Mouse (Mus musculus): ENCODE results near the gene Clec2i. TPM values are rescaled to one million over a fixed set of nuclear protein-coding genes. Genes with fewer than 3 reads are reported as not detected.

The Clec2i gene
- 57.3 to 68.0 TPM (median 63.4 TPM) in 4 replicates for total RNA-seq (2023)

DNA sequence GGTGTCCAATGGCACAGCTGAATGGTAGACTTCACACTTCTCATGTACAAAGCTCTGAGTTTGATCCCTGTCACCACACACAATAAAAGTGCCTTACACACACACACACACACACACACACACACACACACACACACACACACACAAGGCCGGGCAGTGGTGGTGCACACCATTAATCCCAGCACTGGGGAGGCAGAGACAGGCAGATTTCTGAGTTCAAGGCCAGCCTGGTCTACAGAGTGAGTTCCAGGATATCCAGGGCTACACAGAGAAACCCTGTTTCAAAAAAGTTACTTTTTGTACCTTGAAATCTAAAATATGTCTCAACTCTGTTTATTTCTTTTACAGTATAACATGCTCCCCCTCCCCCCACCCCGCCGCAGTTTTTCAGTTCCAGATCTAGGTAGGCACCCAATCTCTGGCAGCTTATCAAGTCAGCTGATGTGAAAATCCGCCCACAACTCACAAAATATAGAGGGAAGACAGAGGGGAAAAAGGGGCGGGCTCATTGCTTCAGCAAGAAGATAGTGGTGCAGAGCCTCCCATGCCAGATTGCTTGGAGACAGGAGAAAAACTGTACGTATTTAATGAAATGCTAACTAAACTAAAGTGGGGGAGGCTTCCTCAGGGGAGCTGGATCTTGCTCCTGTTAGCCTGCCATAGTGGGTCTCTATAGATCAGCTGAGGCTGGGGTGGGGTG lies at the start of gene Clec2i:
Gene Clec2i, plus strand, starts transcription at position 498 of the 700 bp plus-strand sequence.

DNA sequence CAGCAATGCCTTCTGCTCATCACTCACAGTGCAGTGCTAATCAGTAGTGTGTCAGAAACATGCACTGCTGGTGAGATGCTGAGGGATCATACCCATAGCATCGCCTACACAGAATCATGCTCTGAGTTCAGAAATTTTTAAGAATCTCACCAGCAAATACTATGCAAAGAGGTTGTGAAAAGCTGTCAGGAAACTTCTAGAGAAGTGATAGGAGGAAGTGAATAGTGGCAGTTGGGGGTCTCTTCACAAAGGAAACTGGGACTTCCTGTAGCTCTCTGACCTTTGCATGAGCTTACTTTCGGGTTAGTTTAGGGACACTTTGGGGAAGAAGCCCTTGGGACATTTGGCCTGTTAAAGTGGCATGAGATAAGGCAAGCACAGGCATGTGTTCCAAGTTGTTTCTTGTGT lies 3.6 kb downstream of the Clec2i start, which contains the start of gene BC035044:
Gene BC035044, minus strand, starts transcription at position 179 of the 408 bp plus-strand sequence.

GRCm38 (mm10) chr6:128934081-128934480 lies 46.7 kb downstream of the Clec2i start, which contains the start of gene Clec2g:
Gene Clec2g (plus strand): TSS chr6:128934381.

Other genes with a start within 250 kb of the Clec2i start
- gene Clec2h, start 225.2 kb upstream of the Clec2i start, total RNA-seq (2023), result 142 to 160 TPM (median 148 TPM) in 4 replicates
- 0.78 to 1.2 TPM in 2 of 4 replicates, not detected in the others for gene Klrb1, start 164.5 kb upstream of the Clec2i start, total RNA-seq (2023)
- gene Klrb1c, start 98.4 kb upstream of the Clec2i start, total RNA-seq (2023), result 0.86 to 1.7 TPM (median 0.91 TPM) in 4 replicates
- not detected in 4 replicates for gene Gm44511, start 61.3 kb upstream of the Clec2i start, total RNA-seq (2023)
- 0.63 to 2.4 TPM (median 0.74 TPM) in 4 replicates for gene Klrb1b, start 61.3 kb upstream of the Clec2i start, total RNA-seq (2023)
- 77.5 to 80.6 TPM (median 79.9 TPM) in 4 replicates for gene BC035044, start 3.5 kb downstream of the Clec2i start, total RNA-seq (2023)
- gene Clec2g, start 46.8 kb downstream of the Clec2i start, total RNA-seq (2023), result 6.9 to 13.2 TPM (median 10.2 TPM) in 4 replicates
- 5.7 to 8.1 TPM (median 6.8 TPM) in 4 replicates for gene Klrb1f, start 158.3 kb downstream of the Clec2i start, total RNA-seq (2023)
- gene Clec2e, start 213.3 kb downstream of the Clec2i start, total RNA-seq (2023), result not detected in 4 replicates